Mouse (Mus musculus) hindbrain, embryonic 11.5 days (tissue): Measurements from ENCODE around the gene Slc44a1. TPM values are rescaled to one million over a fixed set of nuclear protein-coding genes. Genes with fewer than 3 reads are reported as not detected.

Experiments
- ATAC-seq: fragments of 200-750 bp; cut with Nextera tagmentation; 2 replicates; pipeline ENCODE4 v1.8.0; 2017; ENCODE audit warnings: mild to moderate bottlenecking, moderate TSS enrichment, moderate library complexity; ENCODE audit not compliant: low FRiP score
- DNase-seq: peaks from one replicate; pipeline ENCODE4 v3.0.0-alpha.2; 2015; ENCODE audit warnings: low spot score
- H3K27ac ChIP-seq: fragments of 300-500 bp; sonication (generic); 2 replicates; pipeline ENCODE4 v1.5.1; 2014; ENCODE audit warnings: mild to moderate bottlenecking, low read depth, low read length
- H3K27me3 ChIP-seq: fragments of 300-500 bp; sonication (generic); 2 replicates; pipeline ENCODE4 v1.6.1; 2014; ENCODE audit warnings: mild to moderate bottlenecking, low read length, moderate library complexity, mixed read lengths; ENCODE audit not compliant: control insufficient read depth, insufficient read depth
- H3K36me3 ChIP-seq: fragments of 300-500 bp; sonication (generic); 2 replicates; pipeline ENCODE4 v1.6.1; 2014; ENCODE audit warnings: mild to moderate bottlenecking, low read length, moderate library complexity, mixed read lengths; ENCODE audit not compliant: control insufficient read depth, insufficient read depth
- H3K4me1 ChIP-seq: fragments of 300-500 bp; sonication (generic); replicated peaks from 2 replicates; pipeline ENCODE4 v1.6.1; 2014; ENCODE audit warnings: low read length, mixed read lengths; ENCODE audit not compliant: control insufficient read depth, insufficient read depth
- H3K4me2 ChIP-seq: fragments of 300-500 bp; sonication (generic); replicated peaks from 2 replicates; pipeline ENCODE4 v1.6.1; 2014; ENCODE audit warnings: mild to moderate bottlenecking, low read depth, low read length
- H3K4me3 ChIP-seq: fragments of 300-500 bp; sonication (generic); 2 replicates; pipeline ENCODE4 v1.5.1; 2014; ENCODE audit warnings: low read depth, low read length
- H3K9ac ChIP-seq: fragments of 300-500 bp; sonication (generic); 2 replicates; pipeline ENCODE4 v1.6.1; 2014; ENCODE audit warnings: low read depth, low read length
- H3K9me3 ChIP-seq: fragments of 300-500 bp; sonication (generic); 2 replicates; pipeline ENCODE4 v1.6.1; 2016; ENCODE audit warnings: low read length; ENCODE audit not compliant: control insufficient read depth
- WGBS: fragments of 180-500 bp; shearing (Covaris S2); extraction: QIAGEN DNeasy Blood & Tissue Kit; methylation state at CpG from one replicate; pipeline ENCODE4 v1.1.7; 2014; 5-methylcytosine and 5-hydroxymethylcytosine counted together
- polyA plus RNA-seq: library from polyadenylated mRNA; unstranded; fragments of >200 nt; fragmentation: Nextera tagmentation; extraction: Ambion mirVana; gene quantifications from 2 replicates; pipeline ENCODE4 v1.2.1, GENCODE M21; 2014

Slc44a1 gene
- polyA plus RNA-seq, 1 experiment from 2014 or later: 14.4 TPM

DNA sequence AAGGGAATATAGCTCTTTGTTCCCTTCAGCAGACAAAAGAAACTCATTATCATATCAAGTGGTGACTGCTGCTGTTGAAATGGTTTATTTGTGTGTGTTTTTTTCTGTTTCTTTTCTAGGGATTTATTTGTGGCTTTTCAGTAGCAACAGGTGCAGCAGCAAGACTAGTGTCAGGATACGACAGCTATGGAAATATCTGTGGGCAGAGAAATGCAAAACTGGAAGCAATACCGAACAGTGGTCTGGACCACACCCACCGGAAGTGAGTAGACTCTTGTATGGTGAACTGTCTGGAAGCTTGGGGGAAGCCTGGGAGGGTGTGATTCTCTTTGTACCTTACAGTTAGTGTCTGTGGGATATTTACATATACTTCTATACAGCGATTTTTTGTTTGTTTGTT lies 51.1 kb downstream of the Slc44a1 start:
- DNase-seq (no peak), ATAC-seq (no peak)
- Histone ChIP-seq H3K27me3 (no peaks in the 10 kb centered on the region), H3K4me3 (no peak overlapping the region), H3K9me3 (no peaks in the 10 kb centered on the region), H3K4me2 (no peak overlapping the region), H3K27ac (no peak overlapping the region), H3K4me1 (no peaks in the 10 kb centered on the region), H3K9ac (no peak overlapping the region), H3K36me3 (no peaks in the 10 kb centered on the region)
- 59% methylated on average over 4 of the region's 4 CpGs for WGBS

DNA sequence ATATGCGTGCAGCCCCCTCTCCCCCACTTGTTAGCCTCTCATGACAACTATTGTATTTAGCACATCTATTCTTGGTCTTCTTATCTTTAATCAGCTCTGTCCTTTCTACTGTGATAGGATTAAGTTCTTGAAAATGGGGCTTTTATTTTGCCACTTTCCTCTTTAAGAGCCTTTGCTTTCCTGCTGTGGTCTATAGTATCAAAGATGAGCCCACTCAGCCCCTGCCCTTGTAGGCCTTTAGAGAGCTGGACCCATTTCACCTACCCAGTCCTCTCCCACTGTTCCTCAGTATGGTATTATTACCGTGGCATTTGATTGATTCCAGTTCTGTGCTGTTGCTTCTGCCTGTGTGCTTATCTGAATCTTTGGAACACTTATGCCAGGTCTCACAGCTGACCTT lies 55.4 kb downstream of the Slc44a1 start:
- Histone ChIP-seq H3K9me3 (no peaks in the 10 kb centered on the region), H3K4me1 (no peaks in the 10 kb centered on the region), H3K27ac (no peak overlapping the region), H3K27me3 (no peaks in the 10 kb centered on the region), H3K4me2 (no peak overlapping the region), H3K9ac (no peak overlapping the region), H3K4me3 (no peak overlapping the region), H3K36me3 (no peaks in the 10 kb centered on the region)
- no peak for DNase-seq
- ATAC-seq: no peak
- 68% methylated on average over 2 of the region's 2 CpGs for WGBS

DNA sequence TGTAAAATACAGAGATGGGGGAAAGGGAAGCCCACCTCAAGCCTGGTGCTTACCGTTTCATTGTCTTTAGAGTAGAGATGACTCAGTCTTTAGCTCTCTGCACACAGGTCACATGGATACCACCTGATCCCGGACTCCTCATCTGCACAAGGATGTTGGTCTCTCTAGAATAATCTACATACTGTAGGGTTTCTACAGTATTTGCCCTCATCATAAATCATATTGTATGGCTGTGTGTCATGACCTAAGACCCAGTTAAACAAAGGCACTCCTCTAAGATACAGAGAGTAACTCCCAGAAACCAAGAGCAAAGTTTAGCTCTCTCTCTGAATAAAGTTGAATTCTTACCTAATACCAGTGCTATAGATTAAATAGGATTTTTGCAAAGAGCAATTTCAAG lies 62.6 kb downstream of the Slc44a1 start:
- WGBS: 88% methylated on average over 2 of the region's 2 CpGs
- H3K27me3 ChIP-seq: no peaks in the 10 kb centered on the region

GRCm38 (mm10) chr4:53512131-53512916 lies 72.1 kb downstream of the Slc44a1 start:
- H3K9ac ChIP-seq: no peak overlapping the region
- no peak for DNase-seq

More for the DNA sequence above, 62.6 kb downstream of the Slc44a1 start:
- Histone ChIP-seq H3K27ac (no peak overlapping the region), H3K4me2 (no peak overlapping the region), H3K4me1 (no peaks in the 10 kb centered on the region), H3K9me3 (no peaks in the 10 kb centered on the region), H3K36me3 (no peaks in the 10 kb centered on the region), H3K9ac (no peak overlapping the region), H3K4me3 (no peak overlapping the region)
- DNase-seq (no peak), ATAC-seq (no peak)

DNA sequence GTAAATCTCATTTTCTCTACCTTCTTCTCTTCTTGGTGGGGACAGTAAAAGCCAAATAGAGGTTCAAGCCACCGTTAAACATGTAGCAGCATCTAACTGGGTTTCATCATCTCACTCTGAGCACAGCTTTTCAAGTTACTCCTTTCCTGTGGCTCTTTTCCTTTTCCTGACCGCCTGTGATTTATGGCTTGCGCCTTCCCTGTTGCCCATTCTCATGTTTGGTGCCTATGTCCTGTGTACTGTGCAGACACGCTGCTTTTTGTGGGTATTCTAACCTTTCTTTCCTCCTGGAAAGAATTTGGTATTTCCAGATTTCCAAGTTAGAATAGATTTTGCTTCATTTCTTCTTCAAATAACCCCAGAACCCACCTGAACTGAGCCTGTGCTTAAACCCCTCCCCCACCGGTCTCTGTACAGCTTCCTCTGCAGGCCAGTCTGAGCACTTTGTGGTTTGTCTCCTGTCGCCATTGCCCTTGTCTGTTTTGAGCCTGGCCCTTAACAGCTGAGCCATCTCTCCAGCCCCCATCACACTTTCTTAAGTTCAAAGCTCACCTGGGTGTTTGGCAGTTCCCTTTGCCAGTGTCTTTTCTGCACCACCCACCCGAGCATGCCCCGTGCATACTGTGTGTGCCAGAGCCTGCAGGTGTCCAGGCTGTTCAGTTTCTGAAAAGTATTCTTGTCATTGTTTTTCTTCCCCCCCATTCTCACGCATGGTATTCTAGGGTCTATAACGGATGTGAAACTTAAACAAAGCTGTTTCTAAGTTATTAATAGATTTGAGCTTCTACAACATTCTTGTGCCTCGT lies 73.3 kb downstream of the Slc44a1 start:
- ATAC-seq: no peak
- Histone ChIP-seq H3K36me3 (no peaks in the 10 kb centered on the region), H3K4me3 (no peak overlapping the region), H3K9me3 (no peaks in the 10 kb centered on the region), H3K4me2 (no peak overlapping the region), H3K27ac (no peak overlapping the region), H3K4me1 (no peaks in the 10 kb centered on the region), H3K9ac (no peak overlapping the region), H3K27me3 (no peaks in the 10 kb centered on the region)
- no peak for DNase-seq
- 86% methylated on average over 11 of the region's 11 CpGs for WGBS

More at GRCm38 (mm10) chr4:53512131-53512916, 72.1 kb downstream of the Slc44a1 start:
- Histone ChIP-seq H3K9me3 (no peaks in the 10 kb centered on the region), H3K36me3 (no peaks in the 10 kb centered on the region), H3K4me2 (no peak overlapping the region), H3K4me1 (no peaks in the 10 kb centered on the region), H3K27me3 (no peaks in the 10 kb centered on the region), H3K4me3 (no peak overlapping the region), H3K27ac (no peak overlapping the region)
- WGBS: 65% methylated on average over 15 of the region's 15 CpGs
- no peak for ATAC-seq

DNA sequence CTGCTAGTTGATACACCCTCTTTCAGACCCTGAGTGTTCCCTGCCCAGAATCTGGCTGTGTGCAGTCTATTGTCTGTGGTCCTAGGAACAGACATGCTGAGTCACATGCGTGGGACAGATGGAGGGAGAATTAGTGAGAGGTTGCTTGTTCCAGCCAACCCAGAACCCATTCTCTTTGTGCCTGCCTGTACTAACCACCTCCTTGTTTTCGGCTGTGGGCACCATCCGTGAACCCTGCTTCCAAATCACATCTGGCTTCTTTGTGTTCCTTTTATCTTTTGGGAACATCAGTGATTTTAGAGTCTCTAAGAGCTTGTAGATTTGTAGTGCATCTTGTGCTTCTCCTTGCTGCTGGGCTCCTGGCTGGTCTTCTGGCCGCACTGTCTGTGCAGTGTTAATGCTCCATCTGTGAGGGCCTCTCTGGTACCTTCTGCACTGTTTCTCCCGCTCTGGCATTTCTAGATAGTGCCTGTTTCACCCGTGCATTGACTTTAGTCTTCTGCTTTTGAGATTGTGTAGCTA lies 75.9 kb downstream of the Slc44a1 start:
- no peaks in the 10 kb centered on the region for H3K9me3 ChIP-seq
- ATAC-seq (no peak), DNase-seq (no peak)
- 81% methylated on average over 6 of the region's 6 CpGs for WGBS
- H3K4me1 ChIP-seq: no peaks in the 10 kb centered on the region
- no peaks in the 10 kb centered on the region for H3K36me3 ChIP-seq
- H3K9ac ChIP-seq: no peak overlapping the region
- H3K4me2 ChIP-seq: no peak overlapping the region
- H3K27ac ChIP-seq: no peak overlapping the region
- no peak overlapping the region for H3K4me3 ChIP-seq
- no peaks in the 10 kb centered on the region for H3K27me3 ChIP-seq

DNA sequence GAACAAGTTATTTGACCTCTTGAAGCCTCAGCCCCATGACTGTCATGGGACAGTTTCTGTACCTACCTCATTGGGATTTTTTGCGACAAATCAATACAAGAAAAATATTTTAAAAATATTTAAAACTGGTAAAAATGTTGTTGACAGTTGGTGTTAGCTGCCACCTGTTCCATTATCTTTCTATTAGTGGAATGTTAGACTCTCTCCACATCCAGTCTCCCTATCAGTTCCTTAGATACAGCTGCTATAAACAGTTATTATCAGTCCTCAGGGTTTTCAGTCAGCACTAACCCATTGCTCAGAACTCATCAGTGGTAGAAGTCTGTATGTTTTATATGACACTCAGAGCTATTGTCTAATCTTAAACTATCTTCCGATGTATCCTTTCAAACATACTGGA lies 79.2 kb downstream of the Slc44a1 start:
- H3K9me3 ChIP-seq: no peaks in the 10 kb centered on the region
- H3K4me3 ChIP-seq: no peak overlapping the region
- H3K27me3 ChIP-seq: no peaks in the 10 kb centered on the region
- H3K36me3 ChIP-seq: no peaks in the 10 kb centered on the region
- H3K4me1 ChIP-seq: no peaks in the 10 kb centered on the region
- H3K27ac ChIP-seq: no peak overlapping the region
- no peak for DNase-seq
- no peak overlapping the region for H3K4me2 ChIP-seq
- no peak overlapping the region for H3K9ac ChIP-seq
- no peak for ATAC-seq
- 97% methylated on average over 2 of the region's 2 CpGs for WGBS

DNA sequence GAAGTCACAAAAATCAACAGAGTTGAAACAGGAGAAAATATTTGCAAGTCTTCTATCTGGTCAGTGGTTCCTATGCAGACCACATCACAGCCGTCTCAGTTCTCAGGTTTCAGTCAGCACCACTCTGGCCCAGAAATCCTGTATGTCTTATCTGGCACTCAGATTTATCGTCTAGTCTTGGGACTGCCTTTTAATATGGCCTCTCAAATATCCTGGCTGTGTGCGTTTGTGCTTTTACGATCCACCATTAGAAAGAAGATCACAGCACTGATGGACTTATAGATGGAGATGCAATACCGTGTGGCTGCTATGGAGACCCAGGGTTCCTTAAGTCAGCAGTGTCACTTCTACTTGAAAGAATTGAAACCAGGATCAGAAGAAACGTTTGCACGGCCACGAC lies 80.8 kb downstream of the Slc44a1 start:
- H3K4me1 ChIP-seq: no peaks in the 10 kb centered on the region
- H3K36me3 ChIP-seq: no peaks in the 10 kb centered on the region
- ATAC-seq (no peak), DNase-seq (no peak)
- no peaks in the 10 kb centered on the region for H3K27me3 ChIP-seq
- H3K9ac ChIP-seq: no peak overlapping the region
- 85% methylated on average over 8 of the region's 8 CpGs for WGBS
- no peaks in the 10 kb centered on the region for H3K9me3 ChIP-seq
- H3K4me3 ChIP-seq: no peak overlapping the region
- H3K27ac ChIP-seq: no peak overlapping the region
- no peak overlapping the region for H3K4me2 ChIP-seq
